Comparison of ENCODE assay signal across 8 mouse cellular contexts in genomic region chr6:102564011-102564731, GRCm38 (mm10). TPM values are rescaled to one million over a fixed set of nuclear protein-coding genes. Genes with fewer than 3 reads are reported as not detected.
DNase-seq lines count a peak whose midpoint lies in the region; ATAC-seq and TF ChIP-seq lines count a peak whose summit lies in the region.

No protein-coding gene starts in this region.

- peak; percentile 58 for DNase-seq in lung, postnatal 0 days (ENCODE audit: low spot score)
- no peak for DNase-seq in lung, postnatal 25 days (ENCODE audit: low spot score)
- peak; percentile 46 to 62 for DNase-seq in cerebellum, postnatal 25 days
- peak; percentile 51 to 77 for DNase-seq in frontal cortex, adult 2 months (ENCODE audit: extremely low spot score in 1 of 2, low spot score in 1 of 2)
- peak; percentile 28 for DNase-seq in kidney, adult 18-20 months
- peak; percentile 81 for DNase-seq in limb, embryonic 11.5 days (ENCODE audit: low spot score)

- H3K9ac ChIP-seq in lung, postnatal 0 days (replicated peaks; ENCODE audit: low read depth) = no peak overlapping the region
- peak overlapping the region; percentile 52 for H3K9ac ChIP-seq in limb, embryonic 11.5 days (ENCODE audit: low read length)
- peak overlapping the region; percentile 67 for H3K9ac ChIP-seq in neural tube, embryonic 13.5 days

- under 1% methylated on average over 45 of the region's 63 CpGs for WGBS in lung, postnatal 0 days
- WGBS in limb, embryonic 11.5 days = 0% methylated on average over 46 of the region's 63 CpGs
- under 1% methylated on average over 63 of the region's 63 CpGs for WGBS in neural tube, embryonic 13.5 days

- no peak overlapping the region for H3K27ac ChIP-seq in lung, postnatal 0 days (ENCODE audit: low read length)
- no peak overlapping the region for H3K27ac ChIP-seq in limb, embryonic 11.5 days (replicated peaks; ENCODE audit: low read depth, low read length)
- H3K27ac ChIP-seq in neural tube, embryonic 13.5 days (replicated peaks) = 0 out of 2 replicates have a peak overlapping the region, but pooled peaks have one; percentile 3

- peak; percentile 40 for TF ChIP-seq CTCF in lung, postnatal 0 days (IDR thresholded peaks at IDR 0.05)

- peak; percentile 93 for ATAC-seq in lung, postnatal 0 days
- ATAC-seq in limb, embryonic 11.5 days (ENCODE audit: insufficient number of reproducible peaks, low FRiP score, low TSS enrichment, low read depth) = peak; percentile 96
- peak; percentile 98 for ATAC-seq in neural tube, embryonic 13.5 days (ENCODE audit: low read depth)
- ATAC-seq in CD4-positive, CD25-positive, alpha-beta regulatory T cell, adult 4 months = no peak

- peak overlapping the region; percentile 69 for H3K4me2 ChIP-seq in lung, postnatal 0 days (replicated peaks; ENCODE audit: low read depth, low read length)
- H3K4me2 ChIP-seq in limb, embryonic 11.5 days (ENCODE audit: low read depth, severe bottlenecking) = peak overlapping the region; percentile 91
- H3K4me2 ChIP-seq in neural tube, embryonic 13.5 days = peak overlapping the region; percentile 91

- no peaks in the 10 kb centered on the region; the same call in 1 of the 2 replicates for H3K27me3 ChIP-seq in lung, postnatal 0 days (replicated peaks; ENCODE audit: insufficient read depth, low read length)
- H3K27me3 ChIP-seq in limb, embryonic 11.5 days (ENCODE audit: control insufficient read depth, insufficient read depth, low read length) = peaks cover 6% of the 10 kb centered on the region; the same call in 1 of the 2 replicates
- peaks cover 12% of the 10 kb centered on the region; the same call in 1 of the 2 replicates for H3K27me3 ChIP-seq in neural tube, embryonic 13.5 days

- peak overlapping the region; percentile 33 for H3K4me3 ChIP-seq in lung, postnatal 0 days (ENCODE audit: low read depth, low read length)
- peak overlapping the region; percentile 35 for H3K4me3 ChIP-seq in limb, embryonic 11.5 days (ENCODE audit: low read depth, low read length)
- peak overlapping the region; percentile 64 for H3K4me3 ChIP-seq in neural tube, embryonic 13.5 days

- H3K36me3 ChIP-seq in lung, postnatal 0 days (ENCODE audit: insufficient read depth, low read length) = no peaks in the 10 kb centered on the region
- no peaks in the 10 kb centered on the region for H3K36me3 ChIP-seq in limb, embryonic 11.5 days (ENCODE audit: control insufficient read depth, insufficient read depth, low read length)
- no peaks in the 10 kb centered on the region for H3K36me3 ChIP-seq in neural tube, embryonic 13.5 days

- H3K9me3 ChIP-seq in lung, postnatal 0 days (ENCODE audit: low read length) = no peaks in the 10 kb centered on the region
- no peaks in the 10 kb centered on the region for H3K9me3 ChIP-seq in limb, embryonic 11.5 days (ENCODE audit: control insufficient read depth, low read length)
- H3K9me3 ChIP-seq in neural tube, embryonic 13.5 days = no peaks in the 10 kb centered on the region

- no peak for TF ChIP-seq EP300 in lung, postnatal 0 days (IDR thresholded peaks at IDR 0.05)

- no peaks in the 10 kb centered on the region for H3K4me1 ChIP-seq in lung, postnatal 0 days (ENCODE audit: insufficient read depth, low read depth, low read length)
- no peaks in the 10 kb centered on the region for H3K4me1 ChIP-seq in limb, embryonic 11.5 days (ENCODE audit: control insufficient read depth, insufficient read depth, low read length)
- H3K4me1 ChIP-seq in neural tube, embryonic 13.5 days (replicated peaks) = peaks cover 11% of the 10 kb centered on the region

RNA-seq across cellular contexts. Expression of gene Cntn3, which starts 8.7 kb away (rescaled TPM):
- 0.02 and 0.04 TPM in 2 replicates for polyA plus RNA-seq in lung, postnatal 0 days (2015; fragmentation: Nextera tagmentation; extraction: Ambion mirVana)
- polyA plus RNA-seq in frontal cortex, adult 2 months (2012; rRNA removed) = 7.2 and 8.1 TPM in 2 replicates
- polyA plus RNA-seq in limb, embryonic 11.5 days (2014; fragmentation: Nextera tagmentation; extraction: Ambion mirVana) = 0.05 and 0.17 TPM in 2 replicates
- polyA plus RNA-seq in neural tube, embryonic 13.5 days (2015; fragmentation: Nextera tagmentation; extraction: Ambion mirVana) = 2.5 and 2.6 TPM in 2 replicates
- polyA plus RNA-seq in CD4-positive, CD25-positive, alpha-beta regulatory T cell, adult 4 months (2017; shearing (Covaris generic)) = not detected
